Mouse (Mus musculus): ENCODE results near the gene Capzb. TPM values are rescaled to one million over a fixed set of nuclear protein-coding genes. Genes with fewer than 3 reads are reported as not detected.

Capzb gene
- polyA plus RNA-seq, 1 experiment from 2014 or later = 382 TPM

DNA sequence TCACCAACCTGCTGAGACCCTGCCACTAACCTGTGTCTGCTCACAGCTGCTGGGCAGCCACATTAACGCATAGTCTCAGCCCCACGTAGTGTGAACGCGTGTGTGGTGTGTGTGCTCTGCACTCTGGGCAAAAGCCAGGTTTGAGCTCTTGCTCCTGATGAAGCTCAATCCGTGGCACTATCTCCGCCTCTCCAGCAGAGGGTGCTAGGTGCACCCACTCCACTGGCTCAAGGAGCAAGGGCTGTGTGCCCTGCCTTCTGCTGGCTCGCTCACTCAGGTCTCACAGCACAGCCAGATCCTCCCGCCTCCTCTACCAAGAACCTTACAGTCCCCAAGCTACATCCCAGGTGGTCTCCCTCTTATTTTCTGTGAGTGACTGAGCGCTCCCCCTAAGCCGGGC lies 96.3 kb downstream of the Capzb start:
- Histone ChIP-seq H3K36me3 (ENCODE audit: control insufficient read depth, insufficient read depth) (peaks cover 29% of the 10 kb centered on the region), H3K27ac (ENCODE audit: low read length) (no peak overlapping the region)

DNA sequence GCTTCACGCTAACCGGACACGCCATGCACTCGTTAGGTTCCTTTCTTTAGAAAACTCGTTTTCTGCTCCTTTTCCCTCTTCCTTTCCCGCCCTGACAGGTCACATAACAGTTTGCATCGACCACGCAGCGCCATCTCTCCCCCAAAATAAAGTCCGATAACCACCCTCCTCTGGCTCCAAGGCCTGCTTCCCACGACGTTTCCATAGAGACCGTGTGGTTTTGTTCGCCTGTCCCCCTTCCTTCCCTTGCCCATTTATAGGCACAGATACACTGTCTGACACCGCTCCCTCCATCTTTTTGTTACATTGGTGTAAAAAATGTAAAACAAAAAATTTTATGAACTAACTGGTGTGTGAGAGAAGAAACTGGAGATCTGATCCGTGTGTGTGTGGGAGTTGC lies 98.4 kb downstream of the Capzb start:
- 89% methylated on average over 16 of the region's 16 CpGs for WGBS

More for the DNA sequence above, 96.3 kb downstream of the Capzb start:
- Histone ChIP-seq H3K27me3 (ENCODE audit: control insufficient read depth, insufficient read depth, low read length) (no peaks in the 10 kb centered on the region), H3K4me3 (ENCODE audit: low read length) (no peak overlapping the region), H3K9me3 (replicated peaks; ENCODE audit: control insufficient read depth, low read length) (no peaks in the 10 kb centered on the region), H3K4me1 (ENCODE audit: control insufficient read depth, insufficient read depth, low read length) (peaks cover 14% of the 10 kb centered on the region), H3K4me2 (ENCODE audit: low read depth, low read length) (no peak overlapping the region), H3K9ac (ENCODE audit: low read length) (no peak overlapping the region)
- 80% methylated on average over 10 of the region's 10 CpGs for WGBS
- no peak for ATAC-seq (replicated peaks; ENCODE audit: extremely low read depth, insufficient read depth, low FRiP score)

DNA sequence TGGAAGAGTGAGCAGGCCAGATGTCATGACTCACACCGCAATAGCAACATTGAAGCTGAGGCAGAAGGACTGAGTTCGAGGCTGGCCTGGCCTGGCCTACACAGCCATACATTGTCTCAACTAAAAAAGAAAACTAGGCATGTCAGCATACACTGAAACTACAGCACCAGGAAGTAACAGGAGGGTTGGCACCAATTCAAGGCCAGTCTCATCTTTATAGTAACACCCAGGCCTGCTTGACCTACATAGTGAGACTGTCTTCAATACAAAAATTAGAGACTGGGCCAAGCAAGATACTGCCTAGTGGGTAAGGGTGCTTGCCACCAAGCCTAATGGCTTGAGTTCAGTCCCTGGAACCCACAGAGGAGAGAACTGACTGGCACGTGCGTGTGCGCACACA lies 99.3 kb downstream of the Capzb start:
- Histone ChIP-seq H3K27ac (ENCODE audit: low read length) (no peak overlapping the region), H3K27me3 (ENCODE audit: control insufficient read depth, insufficient read depth, low read length) (no peaks in the 10 kb centered on the region), H3K4me1 (ENCODE audit: control insufficient read depth, insufficient read depth, low read length) (0 out of 2 replicates have a peak, but pooled peaks cover 3% of the 10 kb centered on the region), H3K36me3 (ENCODE audit: control insufficient read depth, insufficient read depth) (peaks cover 26% of the 10 kb centered on the region), H3K4me3 (ENCODE audit: low read length) (no peak overlapping the region), H3K9ac (ENCODE audit: low read length) (no peak overlapping the region), H3K4me2 (ENCODE audit: low read depth, low read length) (no peak overlapping the region), H3K9me3 (replicated peaks; ENCODE audit: control insufficient read depth, low read length) (no peaks in the 10 kb centered on the region)
- no peak for ATAC-seq (replicated peaks; ENCODE audit: extremely low read depth, insufficient read depth, low FRiP score)
- WGBS = 97% methylated on average over 5 of the region's 5 CpGs

More for the DNA sequence above, 98.4 kb downstream of the Capzb start:
- H3K27me3 ChIP-seq (ENCODE audit: control insufficient read depth, insufficient read depth, low read length) = no peaks in the 10 kb centered on the region
- no peak for ATAC-seq (replicated peaks; ENCODE audit: extremely low read depth, insufficient read depth, low FRiP score)
- no peak overlapping the region for H3K4me2 ChIP-seq (ENCODE audit: low read depth, low read length)
- no peak overlapping the region for H3K9ac ChIP-seq (ENCODE audit: low read length)
- H3K9me3 ChIP-seq (replicated peaks; ENCODE audit: control insufficient read depth, low read length) = no peaks in the 10 kb centered on the region
- no peak overlapping the region for H3K4me3 ChIP-seq (ENCODE audit: low read length)
- H3K27ac ChIP-seq (ENCODE audit: low read length) = no peak overlapping the region
- peaks cover 26% of the 10 kb centered on the region for H3K36me3 ChIP-seq (ENCODE audit: control insufficient read depth, insufficient read depth)
- H3K4me1 ChIP-seq (ENCODE audit: control insufficient read depth, insufficient read depth, low read length) = peaks cover 9% of the 10 kb centered on the region

DNA sequence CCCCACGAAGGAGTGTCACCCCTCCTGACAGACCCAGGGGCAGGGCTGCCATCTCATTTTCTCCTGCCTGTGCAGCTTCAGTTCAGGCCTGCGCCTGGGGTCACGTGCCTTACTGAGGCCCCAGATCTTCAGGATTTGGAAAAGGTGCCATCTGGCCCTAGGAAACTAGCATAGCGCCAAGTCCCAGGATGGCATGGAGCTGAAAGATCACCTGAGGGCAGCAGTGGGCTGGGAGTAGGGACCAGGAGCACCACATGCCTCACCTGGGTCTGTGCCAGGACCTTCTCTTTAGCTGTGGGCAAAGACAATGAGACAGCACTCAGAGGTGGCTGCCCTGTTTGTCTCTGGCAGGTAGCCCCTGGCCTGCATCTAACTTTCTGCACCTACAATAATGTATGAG lies 104.9 kb downstream of the Capzb start:
- H3K27ac ChIP-seq (ENCODE audit: low read length) = no peak overlapping the region
- H3K9me3 ChIP-seq (replicated peaks; ENCODE audit: control insufficient read depth, low read length) = no peaks in the 10 kb centered on the region
- no peaks in the 10 kb centered on the region for H3K36me3 ChIP-seq (ENCODE audit: control insufficient read depth, insufficient read depth)
- H3K4me3 ChIP-seq (ENCODE audit: low read length) = no peak overlapping the region
- 86% methylated on average over 4 of the region's 4 CpGs for WGBS
- H3K9ac ChIP-seq (ENCODE audit: low read length) = no peak overlapping the region
- no peak overlapping the region for H3K4me2 ChIP-seq (ENCODE audit: low read depth, low read length)
- H3K27me3 ChIP-seq (ENCODE audit: control insufficient read depth, insufficient read depth, low read length) = no peaks in the 10 kb centered on the region
- ATAC-seq (replicated peaks; ENCODE audit: extremely low read depth, insufficient read depth, low FRiP score) = no peak
- no peaks in the 10 kb centered on the region for H3K4me1 ChIP-seq (ENCODE audit: control insufficient read depth, insufficient read depth, low read length)

DNA sequence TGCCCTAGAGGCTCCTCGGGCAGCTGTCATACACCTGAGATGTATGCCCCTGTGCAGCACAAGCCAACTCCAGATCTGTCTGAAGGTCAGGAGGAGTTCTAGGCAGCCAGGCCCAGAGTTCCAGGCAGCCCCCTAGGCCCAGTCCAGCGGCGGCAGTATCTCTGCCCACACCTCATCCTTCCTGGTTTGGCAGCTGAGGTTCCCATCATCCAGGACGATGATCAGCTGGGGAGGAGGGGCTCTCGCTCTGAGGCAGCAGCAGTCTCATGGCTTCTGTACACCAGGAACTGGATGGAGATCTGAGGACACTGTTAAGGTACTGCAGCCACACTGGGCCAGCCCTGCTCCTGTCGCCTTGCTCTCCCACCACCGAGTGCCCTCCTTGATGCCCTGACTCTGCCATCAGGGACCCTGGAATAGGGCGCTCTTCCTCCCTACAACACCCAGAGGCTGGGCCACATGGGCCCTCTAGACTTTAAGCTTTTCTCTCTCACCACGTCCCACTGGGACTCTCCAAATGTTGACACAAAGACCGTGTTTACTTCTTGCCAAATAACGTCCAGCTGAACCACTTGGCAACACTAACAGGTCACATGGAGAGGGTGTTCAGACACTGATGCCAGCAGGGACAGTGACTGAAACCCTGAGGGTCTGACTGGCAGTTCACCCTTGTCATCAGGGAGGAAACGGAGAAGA lies 106.1 kb downstream of the Capzb start:
- no peak for ATAC-seq (replicated peaks; ENCODE audit: extremely low read depth, insufficient read depth, low FRiP score)
- 67% methylated on average over 12 of the region's 12 CpGs for WGBS
- Histone ChIP-seq H3K36me3 (ENCODE audit: control insufficient read depth, insufficient read depth) (no peaks in the 10 kb centered on the region), H3K9me3 (replicated peaks; ENCODE audit: control insufficient read depth, low read length) (no peaks in the 10 kb centered on the region), H3K4me2 (ENCODE audit: low read depth, low read length) (no peak overlapping the region), H3K4me1 (ENCODE audit: control insufficient read depth, insufficient read depth, low read length) (no peaks in the 10 kb centered on the region), H3K27ac (ENCODE audit: low read length) (no peak overlapping the region), H3K27me3 (ENCODE audit: control insufficient read depth, insufficient read depth, low read length) (no peaks in the 10 kb centered on the region), H3K4me3 (ENCODE audit: low read length) (no peak overlapping the region), H3K9ac (ENCODE audit: low read length) (no peak overlapping the region)

DNA sequence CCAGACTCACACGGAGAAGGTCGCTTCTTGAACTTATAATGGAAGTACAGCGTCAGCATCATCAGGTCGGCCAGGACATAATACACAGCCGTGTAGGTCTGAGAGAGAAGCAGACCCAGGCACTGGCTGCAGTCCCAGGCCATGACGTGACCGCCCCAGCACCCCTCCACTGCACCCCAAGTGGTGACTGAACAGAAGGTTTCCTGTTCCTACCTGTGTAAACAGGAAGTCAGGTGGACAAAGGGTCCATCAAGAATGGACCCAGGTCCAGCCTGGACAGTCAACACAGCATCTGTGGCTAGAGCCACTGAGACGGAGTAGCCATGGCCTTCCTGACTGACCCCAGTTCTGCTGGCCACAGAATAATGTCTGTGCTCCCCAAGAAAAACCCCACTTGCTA lies 109.1 kb downstream of the Capzb start:
- 90% methylated on average over 8 of the region's 8 CpGs for WGBS
- no peak overlapping the region for H3K4me3 ChIP-seq (ENCODE audit: low read length)
- no peak for ATAC-seq (replicated peaks; ENCODE audit: extremely low read depth, insufficient read depth, low FRiP score)
- H3K4me1 ChIP-seq (ENCODE audit: control insufficient read depth, insufficient read depth, low read length) = no peaks in the 10 kb centered on the region
- H3K9me3 ChIP-seq (replicated peaks; ENCODE audit: control insufficient read depth, low read length) = no peaks in the 10 kb centered on the region
- no peak overlapping the region for H3K4me2 ChIP-seq (ENCODE audit: low read depth, low read length)
- H3K27ac ChIP-seq (ENCODE audit: low read length) = no peak overlapping the region
- H3K36me3 ChIP-seq (ENCODE audit: control insufficient read depth, insufficient read depth) = no peaks in the 10 kb centered on the region
- H3K9ac ChIP-seq (ENCODE audit: low read length) = no peak overlapping the region
- H3K27me3 ChIP-seq (ENCODE audit: control insufficient read depth, insufficient read depth, low read length) = no peaks in the 10 kb centered on the region

DNA sequence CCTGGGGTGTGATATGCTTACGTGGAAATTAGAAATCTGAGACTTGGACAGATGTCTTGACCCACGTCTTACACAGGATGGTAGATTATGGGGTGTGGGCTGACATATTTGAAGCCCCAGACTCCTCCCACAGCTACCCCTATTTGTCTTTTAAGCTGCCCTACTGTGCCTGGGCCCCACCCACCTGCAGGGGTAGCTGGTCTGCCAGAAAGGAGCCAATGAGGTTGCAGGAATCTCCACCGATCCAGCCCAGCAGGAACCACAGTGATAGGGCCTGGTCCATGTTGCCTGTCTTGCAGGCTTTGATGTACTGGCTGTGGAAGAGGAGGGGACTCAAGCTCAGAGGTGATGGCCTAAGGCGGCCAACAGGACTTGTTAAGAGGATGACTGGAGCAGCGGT lies 109.5 kb downstream of the Capzb start:
- 0 out of 2 replicates have a peak, but pooled peaks cover 2% of the 10 kb centered on the region for H3K36me3 ChIP-seq (ENCODE audit: control insufficient read depth, insufficient read depth)
- ATAC-seq (replicated peaks; ENCODE audit: extremely low read depth, insufficient read depth, low FRiP score) = no peak
- 65% methylated on average over 5 of the region's 5 CpGs for WGBS
- no peak overlapping the region for H3K4me2 ChIP-seq (ENCODE audit: low read depth, low read length)
- H3K27me3 ChIP-seq (ENCODE audit: control insufficient read depth, insufficient read depth, low read length) = no peaks in the 10 kb centered on the region
- no peak overlapping the region for H3K9ac ChIP-seq (ENCODE audit: low read length)
- H3K9me3 ChIP-seq (replicated peaks; ENCODE audit: control insufficient read depth, low read length) = no peaks in the 10 kb centered on the region
- H3K4me3 ChIP-seq (ENCODE audit: low read length) = no peak overlapping the region
- no peaks in the 10 kb centered on the region for H3K4me1 ChIP-seq (ENCODE audit: control insufficient read depth, insufficient read depth, low read length)
- H3K27ac ChIP-seq (ENCODE audit: low read length) = no peak overlapping the region

DNA sequence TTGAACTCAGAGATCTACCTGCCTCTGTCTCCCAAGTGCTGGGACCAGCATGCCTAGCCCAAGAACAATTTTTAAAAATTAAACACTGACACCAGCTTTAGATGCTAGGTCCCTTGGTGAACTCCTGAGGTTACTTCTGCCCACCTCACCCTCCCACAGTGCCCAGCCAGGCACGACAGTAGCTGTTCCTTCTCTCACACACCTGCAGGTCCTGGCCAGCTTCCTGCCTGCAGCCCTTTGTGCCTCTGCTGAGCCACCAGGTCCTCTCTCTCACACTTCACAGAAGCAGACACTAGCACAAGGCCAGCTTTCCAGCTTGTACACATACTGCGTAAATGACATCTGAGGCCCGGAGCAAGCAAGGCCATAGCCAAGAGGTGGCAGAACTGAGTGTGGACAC lies 112.8 kb downstream of the Capzb start:
- Histone ChIP-seq H3K27me3 (ENCODE audit: control insufficient read depth, insufficient read depth, low read length) (peaks cover 2% of the 10 kb centered on the region; the same call in 1 of the 2 replicates), H3K4me3 (ENCODE audit: low read length) (no peak overlapping the region), H3K9me3 (replicated peaks; ENCODE audit: control insufficient read depth, low read length) (no peaks in the 10 kb centered on the region), H3K27ac (ENCODE audit: low read length) (no peak overlapping the region), H3K36me3 (ENCODE audit: control insufficient read depth, insufficient read depth) (0 out of 2 replicates have a peak, but pooled peaks cover 3% of the 10 kb centered on the region), H3K4me1 (ENCODE audit: control insufficient read depth, insufficient read depth, low read length) (peaks cover 10% of the 10 kb centered on the region; the same call in 1 of the 2 replicates), H3K9ac (ENCODE audit: low read length) (no peak overlapping the region), H3K4me2 (ENCODE audit: low read depth, low read length) (no peak overlapping the region)
- 83% methylated on average over 3 of the region's 3 CpGs for WGBS
- ATAC-seq (replicated peaks; ENCODE audit: extremely low read depth, insufficient read depth, low FRiP score) = no peak

DNA sequence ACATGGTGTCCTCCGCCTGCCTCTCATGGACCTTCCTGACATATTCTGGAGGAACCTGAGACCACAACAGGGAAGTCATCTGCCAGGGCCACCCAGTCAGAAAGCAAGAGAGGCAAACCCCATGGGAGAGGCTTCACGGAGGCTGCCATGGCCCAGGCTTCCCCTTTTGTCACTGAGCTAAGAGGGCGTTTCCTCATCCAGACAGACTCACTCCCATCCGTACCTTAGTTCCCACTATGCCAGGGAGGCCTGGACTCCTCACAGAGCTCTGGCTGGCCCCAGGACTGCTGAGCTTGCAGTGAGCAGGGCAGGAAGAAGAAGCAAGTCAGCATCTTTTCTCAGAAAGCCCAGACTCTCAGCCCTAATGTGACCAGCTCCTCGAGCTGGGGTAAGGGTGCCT lies 115.2 kb downstream of the Capzb start:
- ATAC-seq (replicated peaks; ENCODE audit: extremely low read depth, insufficient read depth, low FRiP score) = no peak

More for the DNA sequence above, 115.2 kb downstream of the Capzb start:
- H3K27me3 ChIP-seq (ENCODE audit: control insufficient read depth, insufficient read depth, low read length) = peaks cover 2% of the 10 kb centered on the region; the same call in 1 of the 2 replicates
- H3K4me1 ChIP-seq (ENCODE audit: control insufficient read depth, insufficient read depth, low read length) = peaks cover 17% of the 10 kb centered on the region
- no peak overlapping the region for H3K9ac ChIP-seq (ENCODE audit: low read length)
- H3K27ac ChIP-seq (ENCODE audit: low read length) = no peak overlapping the region
- WGBS = 82% methylated on average over 5 of the region's 5 CpGs
- 0 out of 2 replicates have a peak, but pooled peaks cover 3% of the 10 kb centered on the region for H3K36me3 ChIP-seq (ENCODE audit: control insufficient read depth, insufficient read depth)
- H3K4me3 ChIP-seq (ENCODE audit: low read length) = no peak overlapping the region
- no peaks in the 10 kb centered on the region for H3K9me3 ChIP-seq (replicated peaks; ENCODE audit: control insufficient read depth, low read length)
- no peak overlapping the region for H3K4me2 ChIP-seq (ENCODE audit: low read depth, low read length)

Measured in heart, embryonic 16.5 days (tissue).